1 mouse cellular context compared by ENCODE assay signal in genomic region chr19:56548230-56549032, GRCm38 (mm10).
A peak's percentile ranks its signal among the peaks of the same experiment; 100 is the strongest.
TF ChIP-seq lines count a peak whose summit lies in the region.

Gene Nhlrc2, plus strand, starts transcription at chr19:56548261.

TF ChIP-seq in MEL, 35 proteins besides CTCF, POLR2A, EP300 and RAD21 (continued from another document):
- peak; percentile 83 for TF ChIP-seq TBP (IDR thresholded peaks at IDR 0.05; ENCODE audit: low read depth, low read length)
- TF ChIP-seq E2F4 (IDR thresholded peaks at IDR 0.05; ENCODE audit: borderline replicate concordance, low read depth, low read length) = peak; percentile 97
- TF ChIP-seq USF1 (IDR thresholded peaks at IDR 0.05; ENCODE audit: low read depth, low read length) = no peak
- TF ChIP-seq USF2 (IDR thresholded peaks at IDR 0.05; ENCODE audit: borderline replicate concordance in 1 of 2, insufficient read depth in 1 of 2, low read depth in 1 of 2, low read length in 2 of 2) = no peak
- 0 out of 2 replicates have a peak, but pooled peaks have one; percentile 65 for TF ChIP-seq UBTF (IDR thresholded peaks at IDR 0.05; ENCODE audit: borderline replicate concordance, insufficient read depth, low read depth, low read length)
- peak; percentile 77 for TF ChIP-seq NELFE (IDR thresholded peaks at IDR 0.05; ENCODE audit: low read depth, low read length)
- no peak for TF ChIP-seq GABPA (IDR thresholded peaks at IDR 0.05; ENCODE audit: low read depth, low read length)
